Comparison of ENCODE assay signal across 8 mouse cellular contexts in the genomic region with DNA sequence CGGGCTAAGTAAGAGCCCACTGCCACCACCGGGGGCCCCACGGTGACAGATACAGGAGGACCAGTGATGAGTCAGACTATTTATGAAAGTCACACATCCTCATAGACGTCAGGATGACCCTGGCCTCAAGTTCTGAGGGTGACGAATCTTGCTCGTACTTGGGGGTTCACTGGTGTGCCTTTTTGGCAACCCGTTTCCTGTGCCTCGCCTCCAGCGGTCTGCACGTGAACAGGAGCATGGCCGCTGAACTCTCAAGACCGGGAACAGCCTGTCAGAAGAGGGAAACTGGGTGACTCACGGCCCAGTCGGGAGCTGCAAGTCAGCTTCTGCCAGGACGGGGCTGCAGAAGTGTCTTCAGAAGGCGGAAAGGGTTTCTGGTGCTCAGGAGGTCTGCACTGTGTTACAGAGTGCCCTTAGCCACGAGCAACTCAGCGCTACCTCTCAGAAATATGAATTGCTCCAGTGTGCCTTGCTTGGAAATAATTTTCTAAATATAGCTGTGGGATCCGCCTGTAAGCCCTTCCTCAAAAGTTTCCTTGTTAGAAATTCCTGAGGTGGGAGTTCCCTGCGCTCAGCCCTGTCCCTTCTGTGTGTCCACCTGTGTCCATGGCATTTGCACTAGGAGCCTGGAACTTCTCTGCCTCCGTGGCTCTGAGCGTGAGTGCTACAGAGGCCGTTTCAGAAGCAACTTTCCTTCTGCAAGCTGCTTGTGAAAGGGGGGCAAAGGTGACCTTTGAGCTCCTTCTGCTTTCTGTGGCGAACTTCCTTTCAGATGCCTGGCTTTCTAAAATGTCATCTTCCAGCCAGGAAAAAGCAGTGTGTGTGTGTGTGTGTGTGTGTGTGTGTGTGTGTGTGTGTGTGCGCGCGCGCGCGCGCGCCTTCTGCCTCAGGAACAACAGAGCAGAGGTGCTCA.
A peak's percentile ranks its signal among the peaks of the same experiment; 100 is the strongest.
DNase-seq lines count a peak whose midpoint lies in the region; ATAC-seq and TF ChIP-seq lines count a peak whose summit lies in the region.

No protein-coding gene starts in this region.

- H3K27ac ChIP-seq in gastrocnemius, adult 2 months, result peak overlapping the region; percentile 96
- peak overlapping the region; percentile 87 for H3K27ac ChIP-seq in heart, embryonic 16.5 days (ENCODE audit: low read length)

- no peaks in the 10 kb centered on the region for H3K27me3 ChIP-seq in heart, embryonic 16.5 days (ENCODE audit: control insufficient read depth, insufficient read depth, low read length)

- H3K36me3 ChIP-seq in heart, embryonic 16.5 days (ENCODE audit: control insufficient read depth, insufficient read depth), result no peaks in the 10 kb centered on the region

- ATAC-seq in heart, embryonic 16.5 days (replicated peaks; ENCODE audit: extremely low read depth, insufficient read depth, low FRiP score), result peak; percentile 46
- ATAC-seq in megakaryocyte, adult 5-6 weeks (ENCODE audit: poor library complexity, severe bottlenecking), result peak; percentile 66

- 22% methylated on average over 32 of the region's 32 CpGs for WGBS in heart, embryonic 16.5 days

- peaks cover 67% of the 10 kb centered on the region for H3K4me1 ChIP-seq in heart, embryonic 16.5 days (ENCODE audit: control insufficient read depth, insufficient read depth, low read length)

- peak overlapping the region; percentile 26 for H3K9ac ChIP-seq in heart, embryonic 16.5 days (ENCODE audit: low read length)

- H3K4me3 ChIP-seq in gastrocnemius, adult 2 months, result peak overlapping the region; percentile 32
- peak overlapping the region; percentile 3; the same call in 1 of the 2 replicates for H3K4me3 ChIP-seq in heart, embryonic 16.5 days (ENCODE audit: low read length)

- peak overlapping the region; percentile 38 for H3K4me2 ChIP-seq in heart, embryonic 16.5 days (ENCODE audit: low read depth, low read length)

- no peaks in the 10 kb centered on the region for H3K9me3 ChIP-seq in heart, embryonic 16.5 days (replicated peaks; ENCODE audit: control insufficient read depth, low read length)

- TF ChIP-seq CTCF in gastrocnemius, adult 2 months (IDR thresholded peaks at IDR 0.05), result no peak

- intact Hi-C loops in gastrocnemius, adult 2 months (cut with DNase I), result no loop called here
- intact Hi-C loops in left cerebral cortex, postnatal 25 days (cut with DNase I), result no loop called here

- peak; percentile 71 for DNase-seq in gastrocnemius, adult 2 months
- no peak for DNase-seq in gastrocnemius, adult 18-20 months (ENCODE audit: low spot score)
- DNase-seq in brain, adult 2 months (ENCODE audit: low read depth, low spot score), result peak; percentile 53
- DNase-seq in kidney, postnatal 25 days, result peak; percentile 57 to 88
- peak; percentile 51 to 70 for DNase-seq in thymus, adult 18-20 months
- no peak for DNase-seq in left cerebral cortex, postnatal 25 days (ENCODE audit: low spot score in 2 of 2)

Comparison
In these comparisons a context has a peak if more than half of its experiments do, and no peak if none do; other contexts are left out.
1. DNase-seq: peak in gastrocnemius, adult 2 months (single experiment), brain, adult 2 months (single experiment), kidney, postnatal 25 days (2 of 2) and thymus, adult 18-20 months (2 of 2); none in gastrocnemius, adult 18-20 months (single experiment) and left cerebral cortex, postnatal 25 days (0 of 2).